Mouse (Mus musculus) gastrocnemius, adult 8-10 months (tissue): ENCODE data around the gene Nxt2. TPM values are rescaled to one million over a fixed set of nuclear protein-coding genes. Genes with fewer than 3 reads are reported as not detected.

Experiments
- total RNA-seq, 4 experiments: library from RNA; stranded (reverse); gene quantifications; 2 replicates each; pipeline ENCODE4 v1.2.4; 2022

Nxt2 gene
- total RNA-seq, 4 experiments from 2014 or later = 2.7 to 3.6 (median 2.9) TPM

Other genes starting within 250 kb of the Nxt2 start
- gene Gucy2f, start 29.8 kb upstream of the Nxt2 start, total RNA-seq = not detected
- gene Kcne1l, start 79.5 kb downstream of the Nxt2 start, total RNA-seq = under 1 TPM in 3 of 4 experiments, not detected in 1; 0.15 to 0.49 (median 0.19) TPM
- gene Acsl4, start 163.8 kb downstream of the Nxt2 start, total RNA-seq = 10 to 100 TPM; 18.9 to 23.2 (median 21.6) TPM